Mouse (Mus musculus) forebrain, embryonic 16.5 days (tissue): ENCODE results near the gene Sf3a1. TPM values are rescaled to one million over a fixed set of nuclear protein-coding genes. Genes with fewer than 3 reads are reported as not detected.
A peak's percentile ranks its signal among the peaks of the same experiment; 100 is the strongest.

Experiments
- ATAC-seq: fragments of 200-750 bp; cut with Nextera tagmentation; 2 replicates; pipeline ENCODE4 v1.8.0; 2017; ENCODE audit warnings: mild to moderate bottlenecking, moderate library complexity
- H3K27ac ChIP-seq: fragments of 300-500 bp; sonication (generic); 2 replicates; pipeline ENCODE4 v1.5.1; 2014; ENCODE audit warnings: low read length, control low read depth
- H3K27me3 ChIP-seq: fragments of 300-500 bp; sonication (generic); replicated peaks from 2 replicates; pipeline ENCODE4 v1.6.1; 2014; ENCODE audit warnings: low read length; ENCODE audit not compliant: control insufficient read depth, insufficient read depth
- H3K36me3 ChIP-seq: fragments of 300-500 bp; sonication (generic); 2 replicates; pipeline ENCODE4 v1.6.1; 2014; ENCODE audit not compliant: control insufficient read depth, insufficient read depth
- H3K4me1 ChIP-seq: fragments of 300-500 bp; sonication (generic); replicated peaks from 2 replicates; pipeline ENCODE4 v1.6.1; 2014; ENCODE audit warnings: low read length; ENCODE audit not compliant: control insufficient read depth, insufficient read depth
- H3K4me2 ChIP-seq: fragments of 300-500 bp; sonication (generic); 2 replicates; pipeline ENCODE4 v1.6.1; 2014; ENCODE audit warnings: mild to moderate bottlenecking, low read length, control low read depth
- H3K4me3 ChIP-seq: fragments of 300-500 bp; sonication (generic); replicated peaks from 2 replicates; pipeline ENCODE4 v1.5.1; 2014; ENCODE audit warnings: mild to moderate bottlenecking, low read length, control low read depth
- H3K9ac ChIP-seq: fragments of 300-500 bp; sonication (generic); replicated peaks from 2 replicates; pipeline ENCODE4 v1.6.1; 2014; ENCODE audit warnings: low read depth, low read length, control low read depth
- H3K9me3 ChIP-seq: fragments of 300-500 bp; sonication (generic); 2 replicates; pipeline ENCODE4 v1.6.1; 2016; ENCODE audit warnings: low read length; ENCODE audit not compliant: control insufficient read depth
- WGBS: fragments of 180-500 bp; shearing (Covaris S2); extraction: QIAGEN DNeasy Blood & Tissue Kit; methylation state at CpG from one replicate; pipeline ENCODE4 v1.1.7; 2014; 5-methylcytosine and 5-hydroxymethylcytosine counted together
- polyA plus RNA-seq: library from polyadenylated mRNA; unstranded; fragments of >200 nt; fragmentation: Nextera tagmentation; extraction: Ambion mirVana; gene quantifications from 2 replicates; pipeline ENCODE4 v1.2.1, GENCODE M21; 2015

The Sf3a1 gene
- polyA plus RNA-seq, 1 experiment from 2014 or later: 60.6 TPM

GRCm38 (mm10) chr11:4217914-4218629 lies 57.9 kb downstream of the Sf3a1 start, which contains the start of gene Castor1:
Gene Castor1 (plus strand): TSS chr11:4218225.
- peak; percentile 70 for ATAC-seq
- H3K4me1 ChIP-seq: peaks cover 8% of the 10 kb centered on the region
- no peak within 1 kb of the TSS for H3K27ac ChIP-seq
- H3K36me3 ChIP-seq: peaks cover 4% of the 10 kb centered on the region
- H3K9me3 ChIP-seq: peaks cover 6% of the 10 kb centered on the region
- peaks cover 14% of the 10 kb centered on the region for H3K27me3 ChIP-seq
- peak within 1 kb of the TSS; percentile 79 for H3K4me2 ChIP-seq
- peak within 1 kb of the TSS; percentile 57 for H3K9ac ChIP-seq
- WGBS: 2% methylated on average over 56 of the region's 56 CpGs
- H3K4me3 ChIP-seq: peak within 1 kb of the TSS; percentile 46

GRCm38 (mm10) chr11:4218637-4219036 lies 58.5 kb downstream of the Sf3a1 start:
- WGBS: 4% methylated on average over 6 of the region's 6 CpGs
- Histone ChIP-seq H3K27me3 (peaks cover 14% of the 10 kb centered on the region), H3K9ac (peak overlapping the region; percentile 57), H3K36me3 (peaks cover 4% of the 10 kb centered on the region; the same call in 1 of the 2 replicates), H3K9me3 (peaks cover 6% of the 10 kb centered on the region), H3K4me2 (peak overlapping the region; percentile 79), H3K27ac (no peak overlapping the region), H3K4me3 (peak overlapping the region; percentile 46), H3K4me1 (peaks cover 8% of the 10 kb centered on the region)
- ATAC-seq: no peak

GRCm38 (mm10) chr11:4219317-4219751 lies 59.2 kb downstream of the Sf3a1 start:
- no peak; the same call in 1 of the 2 replicates for ATAC-seq
- H3K27ac ChIP-seq: no peak overlapping the region
- peaks cover 8% of the 10 kb centered on the region for H3K4me1 ChIP-seq
- H3K27me3 ChIP-seq: peaks cover 14% of the 10 kb centered on the region
- no peak overlapping the region for H3K4me2 ChIP-seq
- 25% methylated on average over 2 of the region's 2 CpGs for WGBS
- H3K4me3 ChIP-seq: no peak overlapping the region
- no peak overlapping the region for H3K9ac ChIP-seq
- 0 out of 2 replicates have a peak, but pooled peaks cover 4% of the 10 kb centered on the region for H3K36me3 ChIP-seq
- H3K9me3 ChIP-seq: peaks cover 6% of the 10 kb centered on the region

GRCm38 (mm10) chr11:4219908-4220307 lies 59.8 kb downstream of the Sf3a1 start:
- 0 out of 2 replicates have a peak, but pooled peaks cover 2% of the 10 kb centered on the region for H3K36me3 ChIP-seq
- H3K9ac ChIP-seq: no peak overlapping the region
- H3K4me2 ChIP-seq: no peak overlapping the region
- ATAC-seq: no peak
- no peak overlapping the region for H3K27ac ChIP-seq
- H3K9me3 ChIP-seq: peaks cover 6% of the 10 kb centered on the region
- 65% methylated on average over 9 of the region's 9 CpGs for WGBS
- H3K27me3 ChIP-seq: peaks cover 14% of the 10 kb centered on the region
- H3K4me1 ChIP-seq: peaks cover 8% of the 10 kb centered on the region
- no peak overlapping the region for H3K4me3 ChIP-seq

- Histone ChIP-seq H3K4me2 (no peak overlapping the region), H3K4me1 (peaks cover 8% of the 10 kb centered on the region), H3K36me3 (no peaks in the 10 kb centered on the region), H3K9me3 (peaks cover 6% of the 10 kb centered on the region), H3K9ac (no peak overlapping the region), H3K4me3 (no peak overlapping the region), H3K27ac (no peak overlapping the region), H3K27me3 (peaks cover 14% of the 10 kb centered on the region)
- no peak for ATAC-seq
- WGBS: 47% methylated on average over 28 of the region's 28 CpGs
Measured at GRCm38 (mm10) chr11:4220443-4221400, 60.6 kb downstream of the Sf3a1 start.

GRCm38 (mm10) chr11:4222046-4222950 lies 62.1 kb downstream of the Sf3a1 start:
- peaks cover 14% of the 10 kb centered on the region for H3K27me3 ChIP-seq
- H3K4me1 ChIP-seq: peaks cover 6% of the 10 kb centered on the region
- no peak overlapping the region for H3K4me2 ChIP-seq
- 73% methylated on average over 17 of the region's 17 CpGs for WGBS
- no peak overlapping the region for H3K4me3 ChIP-seq
- no peak for ATAC-seq
- peaks cover 6% of the 10 kb centered on the region for H3K9me3 ChIP-seq
- H3K36me3 ChIP-seq: no peaks in the 10 kb centered on the region
- no peak overlapping the region for H3K9ac ChIP-seq
- H3K27ac ChIP-seq: no peak overlapping the region

- ATAC-seq: no peak
- 40% methylated on average over 5 of the region's 7 CpGs for WGBS
- H3K27ac ChIP-seq: no peak overlapping the region
- no peaks in the 10 kb centered on the region for H3K36me3 ChIP-seq
- no peak overlapping the region for H3K9ac ChIP-seq
- H3K9me3 ChIP-seq: no peaks in the 10 kb centered on the region
- peaks cover 3% of the 10 kb centered on the region; the same call in 1 of the 2 replicates for H3K27me3 ChIP-seq
- no peak overlapping the region for H3K4me2 ChIP-seq
- no peak overlapping the region for H3K4me3 ChIP-seq
- no peaks in the 10 kb centered on the region for H3K4me1 ChIP-seq
Measured at GRCm38 (mm10) chr11:4223393-4224188, 63.4 kb downstream of the Sf3a1 start.

- ATAC-seq: no peak
- Histone ChIP-seq H3K9ac (no peak overlapping the region), H3K4me3 (no peak overlapping the region), H3K36me3 (no peaks in the 10 kb centered on the region), H3K27me3 (0 out of 2 replicates have a peak, but pooled peaks cover 3% of the 10 kb centered on the region), H3K4me2 (no peak overlapping the region), H3K9me3 (no peaks in the 10 kb centered on the region), H3K4me1 (no peaks in the 10 kb centered on the region), H3K27ac (no peak overlapping the region)
- WGBS: 51% methylated on average over 2 of the region's 2 CpGs
Measured at GRCm38 (mm10) chr11:4224223-4224622, 64.1 kb downstream of the Sf3a1 start.
